Mouse (Mus musculus): ENCODE results near the gene Arpp19.

- TF ChIP-seq CTCF (IDR thresholded peaks at IDR 0.05; ENCODE audit: low read depth): no peak
- no peak for TF ChIP-seq EP300 (IDR thresholded peaks at IDR 0.05; ENCODE audit: low read depth)
These were observed 14.1 kb upstream of the Arpp19 start for GRCm38 (mm10) chr9:75023150-75023894.

Data from liver, embryonic 14.5 days (tissue).